Mouse (Mus musculus): ENCODE measurements around the gene Gm9958. TPM values are rescaled to one million over a fixed set of nuclear protein-coding genes. Genes with fewer than 3 reads are reported as not detected.

Gene Gm9958
- total and polyA plus RNA-seq, 3 experiments = 0.77 to 1.6 TPM; not detected in 1

- DNase-seq (ENCODE audit: low read depth, low spot score) = peak; percentile 93
- Histone ChIP-seq H3K9ac (ENCODE audit: control insufficient read depth, low read depth, low read length, poor library complexity, severe bottlenecking) (peak within 1 kb of the TSS; percentile 99), H3K27me3 (ENCODE audit: control insufficient read depth in 1 of 2, insufficient read depth in 2 of 2, low read length in 2 of 2) (no peaks in the 10 kb centered on the region), H3K4me3 (ENCODE audit: control insufficient read depth in 1 of 2, insufficient read depth in 1 of 2, low read depth in 2 of 2, low read length in 2 of 2) (peak within 1 kb of the TSS; percentile 85 to 99), H3K79me2 (ENCODE audit: control insufficient read depth, insufficient read depth, low read length, poor library complexity) (peaks cover 49% of the 10 kb centered on the region), H3K4me1 (ENCODE audit: control insufficient read depth in 1 of 2, insufficient read depth in 2 of 2, low read length in 2 of 2) (peaks cover 0 to 4% of the 10 kb centered on the region in 2 experiments; a peak in 2 of 4 replicates), H3K9me3 (replicated peaks; ENCODE audit: insufficient read depth, low read length) (no peaks in the 10 kb centered on the region), H3K27ac (ENCODE audit: control insufficient read depth, low read depth, low read length) (peak within 1 kb of the TSS; percentile 91), H3K36me3 (ENCODE audit: control insufficient read depth in 1 of 2, insufficient read depth in 2 of 2, low read length in 2 of 2) (peaks cover 11 to 34% of the 10 kb centered on the region in 2 experiments)
- TF ChIP-seq ZMIZ1 (IDR thresholded peaks at IDR 0.05; ENCODE audit: low read depth, low read length) = peak; percentile 79
- no peak for TF ChIP-seq UBTF (IDR thresholded peaks at IDR 0.05; ENCODE audit: borderline replicate concordance, insufficient read depth, low read depth, low read length)
- no peak; the same call in 1 of the 2 replicates for TF ChIP-seq E2F4 (IDR thresholded peaks at IDR 0.05; ENCODE audit: borderline replicate concordance, low read depth, low read length)
- TF ChIP-seq RAD21 (IDR thresholded peaks at IDR 0.05; ENCODE audit: low read depth, low read length) = no peak
- peak; percentile 88 for TF ChIP-seq ELF1 (IDR thresholded peaks at IDR 0.05; ENCODE audit: low read depth, low read length)
- TF ChIP-seq MAX (IDR thresholded peaks at IDR 0.05; ENCODE audit: low read length) = peak; percentile 66
- TF ChIP-seq ZNF384 (IDR thresholded peaks at IDR 0.05; ENCODE audit: low read depth, low read length) = no peak
- TF ChIP-seq BHLHE40 (IDR thresholded peaks at IDR 0.05; ENCODE audit: borderline replicate concordance, low read depth, low read length) = no peak
- TF ChIP-seq GABPA (IDR thresholded peaks at IDR 0.05; ENCODE audit: low read depth, low read length) = no peak
- TF ChIP-seq USF1 (IDR thresholded peaks at IDR 0.05; ENCODE audit: low read depth, low read length) = no peak
- no peak for TF ChIP-seq ZC3H11A (IDR thresholded peaks at IDR 0.05; ENCODE audit: low read depth, low read length)
- TF ChIP-seq CHD2 (IDR thresholded peaks at IDR 0.05; ENCODE audit: low read length) = peak; percentile 50; the same call in 1 of the 2 replicates
- no peak for TF ChIP-seq JUND (IDR thresholded peaks at IDR 0.05; ENCODE audit: low read depth, low read length)
- no peak for TF ChIP-seq POLR2AphosphoS5 (IDR thresholded peaks at IDR 0.05; ENCODE audit: borderline replicate concordance, low read depth, low read length)
- no peak for TF ChIP-seq MAFK (IDR thresholded peaks at IDR 0.05; ENCODE audit: borderline replicate concordance, low read depth, low read length)
- peak; percentile 58; the same call in 1 of the 2 replicates for TF ChIP-seq TBP (IDR thresholded peaks at IDR 0.05; ENCODE audit: low read depth, low read length)
- TF ChIP-seq MYC (IDR thresholded peaks at IDR 0.05; ENCODE audit: low read depth, low read length) = no peak
- TF ChIP-seq CTCF (IDR thresholded peaks at IDR 0.05 in 2 of 3, conservative IDR thresholded peaks at IDR 0.05 in 1 of 3; ENCODE audit: control insufficient read depth in 1 of 3, insufficient read depth in 1 of 3, low read depth in 2 of 3, low read length in 3 of 3, poor library complexity in 1 of 3, severe bottlenecking in 1 of 3) = no peak
- no peak for TF ChIP-seq TAL1 (IDR thresholded peaks at IDR 0.05; ENCODE audit: low read length)
- no peak for TF ChIP-seq ETS1 (IDR thresholded peaks at IDR 0.05; ENCODE audit: low read depth, low read length)
- TF ChIP-seq HCFC1 (IDR thresholded peaks at IDR 0.05; ENCODE audit: low read depth, low read length) = peak; percentile 89
- TF ChIP-seq POLR2A (IDR thresholded peaks at IDR 0.05; ENCODE audit: control insufficient read depth in 1 of 2, insufficient read depth in 1 of 2, low read depth in 1 of 2, low read length in 2 of 2, poor library complexity in 1 of 2) = peak; percentile 78 to 86
- TF ChIP-seq NRF1 (IDR thresholded peaks at IDR 0.05; ENCODE audit: insufficient read depth, low read depth, low read length, poor library complexity, severe bottlenecking) = peak; percentile 63
- TF ChIP-seq KAT2A (conservative IDR thresholded peaks at IDR 0.05; ENCODE audit: low read depth, low read length) = peak; percentile 64; the same call in 1 of the 2 replicates
- peak; percentile 93 for TF ChIP-seq MAZ (IDR thresholded peaks at IDR 0.05; ENCODE audit: low read depth, low read length)
- peak; percentile 83 for TF ChIP-seq NELFE (IDR thresholded peaks at IDR 0.05; ENCODE audit: low read depth, low read length)
- no peak for TF ChIP-seq RCOR1 (IDR thresholded peaks at IDR 0.05; ENCODE audit: low read depth, low read length)
- TF ChIP-seq TCF12 (IDR thresholded peaks at IDR 0.05; ENCODE audit: low read depth, low read length) = peak; percentile 52
- TF ChIP-seq USF2 (IDR thresholded peaks at IDR 0.05; ENCODE audit: borderline replicate concordance in 1 of 2, insufficient read depth in 1 of 2, low read depth in 1 of 2, low read length in 2 of 2) = no peak
- TF ChIP-seq CHD1 (IDR thresholded peaks at IDR 0.05; ENCODE audit: low read depth, low read length) = no peak
- no peak for TF ChIP-seq MYB (IDR thresholded peaks at IDR 0.05; ENCODE audit: low read depth, low read length)
- no peak for TF ChIP-seq EP300 (IDR thresholded peaks at IDR 0.05; ENCODE audit: low read depth in 1 of 2, low read length in 2 of 2)
- TF ChIP-seq MXI1 (IDR thresholded peaks at IDR 0.05; ENCODE audit: low read depth, low read length) = peak; percentile 74
- TF ChIP-seq SIN3A (IDR thresholded peaks at IDR 0.05; ENCODE audit: low read length) = peak; percentile 93
- TF ChIP-seq POLR2AphosphoS2 (IDR thresholded peaks at IDR 0.05; ENCODE audit: low read length) = peak; percentile 73
- TF ChIP-seq SMC3 (IDR thresholded peaks at IDR 0.05; ENCODE audit: low read depth, low read length) = no peak
These were observed 610 bp upstream of the Gm9958 start, which contains the start of gene Ankrd17 for GRCm38 (mm10) chr5:90366121-90367066. Ankrd17 (minus strand) TSS chr5:90366577.
